Mouse (Mus musculus) NIH3T3 (cell line): ENCODE data around the gene Ccdc33.

Experiments
- DNase-seq: peaks from one replicate; pipeline ENCODE4 v3.0.0-alpha.2; 2012; ENCODE audit warnings: low read depth

The Ccdc33 gene

DNA sequence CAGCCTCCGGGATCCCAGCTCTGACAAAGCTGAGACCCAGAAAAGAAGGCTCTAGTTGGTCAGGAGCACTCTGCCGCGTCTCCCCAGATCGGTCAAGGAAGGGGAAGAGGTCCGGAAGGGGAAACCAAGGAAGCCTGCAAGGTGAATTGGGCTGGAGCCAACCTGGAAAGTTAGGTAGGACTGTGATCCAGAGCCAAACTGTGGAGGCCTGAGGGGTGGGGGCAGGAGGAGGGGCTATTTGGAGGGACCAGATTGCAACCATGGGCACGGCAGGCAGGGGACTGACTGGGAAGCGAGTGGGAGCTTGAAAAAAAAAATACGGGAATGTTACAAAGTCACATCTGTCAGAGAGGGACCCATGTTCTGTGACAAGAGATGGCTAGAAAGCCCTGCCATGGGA, 10.9 kb upstream of the Ccdc33 start:
- no peak for DNase-seq

DNA sequence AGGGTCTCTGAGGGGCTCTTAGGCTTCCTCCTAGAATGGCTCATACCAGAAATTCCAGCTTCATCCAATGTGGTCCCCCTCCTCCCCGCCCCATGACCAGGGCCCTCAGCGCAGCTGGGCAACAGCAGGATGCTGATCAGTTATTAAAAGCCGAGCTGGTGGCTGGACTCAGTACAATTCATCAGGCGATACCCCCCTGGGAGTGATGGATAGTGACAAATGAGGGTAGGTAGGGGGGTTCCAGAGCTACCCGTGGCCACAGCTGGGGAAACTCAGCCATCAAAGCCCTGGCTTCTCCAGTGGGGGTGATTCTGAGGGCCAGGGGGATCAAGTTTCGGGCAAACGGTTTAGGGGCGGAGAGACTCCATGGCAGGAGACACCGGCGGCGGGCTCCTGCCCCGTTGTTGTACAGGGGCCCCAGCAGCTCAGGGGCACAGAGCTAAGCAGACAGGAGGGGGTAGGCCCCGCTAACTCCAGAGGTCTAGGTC, 10.3 kb upstream of the Ccdc33 start:
- no peak for DNase-seq

DNA sequence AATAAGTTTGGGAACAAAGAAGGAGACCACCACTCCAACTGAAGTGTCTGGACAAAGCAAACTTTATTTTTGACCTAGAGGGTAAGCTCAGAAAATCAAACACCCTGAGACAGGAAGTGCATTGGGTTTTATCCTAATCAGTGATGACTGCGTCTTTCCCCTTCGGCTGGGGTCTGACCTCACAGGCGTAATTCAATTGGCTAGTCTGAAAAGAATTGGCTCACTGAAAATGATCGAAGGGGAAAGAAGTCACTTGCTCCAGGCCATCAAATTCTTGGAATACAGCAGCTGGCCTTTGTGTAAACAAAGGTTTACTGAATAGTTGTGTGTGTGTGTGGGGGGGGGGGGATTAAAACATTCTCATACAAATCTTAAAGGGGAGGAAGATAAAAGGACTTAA, 7.2 kb upstream of the Ccdc33 start:
- DNase-seq = no peak

DNA sequence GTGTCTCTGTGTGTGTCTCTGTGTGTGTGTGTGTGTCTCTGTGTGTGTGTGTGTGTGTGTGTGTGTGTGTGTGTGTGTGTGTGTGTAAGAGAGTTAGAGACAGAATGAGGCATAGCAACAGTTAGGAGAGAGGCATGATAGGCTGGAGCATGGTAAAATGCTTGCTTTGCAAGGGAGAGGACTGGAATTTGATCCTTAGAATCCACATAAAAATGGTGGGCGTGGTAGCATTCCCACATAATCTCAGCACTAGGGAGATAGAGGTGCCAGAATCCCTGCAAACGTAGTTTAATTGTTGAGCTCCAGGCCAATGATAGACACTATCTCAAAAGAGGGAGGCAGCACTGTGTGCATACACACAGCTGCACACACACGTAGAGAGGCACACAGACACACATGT, 6.5 kb upstream of the Ccdc33 start:
- no peak for DNase-seq

DNA sequence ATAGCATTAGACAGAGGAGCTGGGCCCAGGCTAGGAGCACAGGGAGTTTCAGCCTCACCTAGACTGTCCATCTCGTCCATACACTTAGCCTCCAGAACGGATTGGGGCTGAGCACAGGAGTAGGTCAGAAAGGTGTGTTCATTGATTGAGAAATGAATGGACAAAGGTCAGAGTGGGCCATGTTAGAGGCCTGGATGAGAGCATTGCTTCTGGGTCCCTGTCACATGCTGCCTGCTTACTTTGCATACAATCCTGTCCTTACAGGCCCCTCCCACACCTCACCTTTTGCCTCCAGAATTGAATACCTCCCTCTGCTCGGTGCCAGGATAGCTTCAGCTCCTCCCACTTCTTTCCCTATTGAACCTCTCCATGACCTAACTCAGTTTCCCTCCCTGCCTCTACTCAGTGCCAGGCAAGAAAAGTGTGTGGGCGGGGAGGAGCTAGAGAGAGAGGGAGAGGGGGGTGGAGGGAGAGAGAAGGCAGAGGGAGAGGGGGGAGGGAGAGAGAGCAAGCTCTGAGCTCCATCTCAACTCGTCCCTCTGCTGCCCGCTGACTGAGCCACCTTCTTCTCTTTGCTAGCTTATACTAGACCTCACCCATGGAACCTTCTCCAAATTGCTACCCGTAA, 2.5 kb downstream of the Ccdc33 start:
- no peak for DNase-seq

DNA sequence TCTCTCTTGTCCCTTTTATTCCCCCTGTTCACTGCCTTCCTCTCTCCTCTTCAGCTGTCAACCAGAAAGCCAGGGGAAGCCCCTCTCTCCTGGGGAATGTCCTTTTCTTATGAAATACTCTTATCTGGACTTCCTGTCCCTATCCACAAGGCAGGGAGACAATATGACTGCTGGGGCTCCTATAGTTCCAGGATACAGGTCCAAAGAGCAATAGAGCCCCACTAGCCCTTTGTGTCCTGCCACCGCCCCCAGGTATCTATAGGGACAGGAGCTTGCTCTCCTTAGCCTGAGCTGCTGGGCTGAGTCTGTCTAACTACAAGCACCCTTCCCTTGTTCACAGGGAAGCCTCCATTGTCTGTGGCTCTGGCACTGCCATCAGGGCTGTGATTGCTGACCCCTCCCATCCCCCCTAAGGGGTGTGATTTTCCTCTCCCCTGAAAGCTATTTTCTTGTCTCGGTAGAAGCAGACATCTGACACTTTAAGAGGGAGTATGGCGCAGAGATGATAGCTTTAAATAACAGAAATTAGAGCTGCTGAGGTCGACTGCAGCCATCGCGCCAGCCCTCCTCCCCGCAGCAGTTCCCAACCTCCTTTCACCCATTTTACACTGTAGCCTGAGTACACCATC, 3.2 kb downstream of the Ccdc33 start:
- DNase-seq = no peak

DNA sequence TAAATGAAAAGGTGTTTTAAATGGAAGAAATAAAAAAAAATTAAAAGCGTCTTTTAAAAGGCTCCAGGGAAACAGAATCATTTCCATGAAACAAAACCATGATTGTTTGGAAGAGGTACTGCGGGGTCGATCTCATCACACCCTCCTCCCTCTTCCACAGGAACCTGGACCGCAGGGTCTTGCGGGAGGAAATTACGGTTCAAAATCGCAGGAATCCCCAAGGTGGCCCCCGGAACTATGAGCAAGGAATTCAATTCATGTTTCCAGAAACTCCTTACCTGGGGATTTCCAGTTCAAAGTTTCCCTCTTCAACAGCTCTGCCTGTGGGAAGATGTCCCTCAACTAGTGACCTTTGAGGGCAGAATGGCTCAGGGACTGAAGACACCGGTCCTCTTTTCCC, 4.6 kb downstream of the Ccdc33 start:
- DNase-seq = no peak

DNA sequence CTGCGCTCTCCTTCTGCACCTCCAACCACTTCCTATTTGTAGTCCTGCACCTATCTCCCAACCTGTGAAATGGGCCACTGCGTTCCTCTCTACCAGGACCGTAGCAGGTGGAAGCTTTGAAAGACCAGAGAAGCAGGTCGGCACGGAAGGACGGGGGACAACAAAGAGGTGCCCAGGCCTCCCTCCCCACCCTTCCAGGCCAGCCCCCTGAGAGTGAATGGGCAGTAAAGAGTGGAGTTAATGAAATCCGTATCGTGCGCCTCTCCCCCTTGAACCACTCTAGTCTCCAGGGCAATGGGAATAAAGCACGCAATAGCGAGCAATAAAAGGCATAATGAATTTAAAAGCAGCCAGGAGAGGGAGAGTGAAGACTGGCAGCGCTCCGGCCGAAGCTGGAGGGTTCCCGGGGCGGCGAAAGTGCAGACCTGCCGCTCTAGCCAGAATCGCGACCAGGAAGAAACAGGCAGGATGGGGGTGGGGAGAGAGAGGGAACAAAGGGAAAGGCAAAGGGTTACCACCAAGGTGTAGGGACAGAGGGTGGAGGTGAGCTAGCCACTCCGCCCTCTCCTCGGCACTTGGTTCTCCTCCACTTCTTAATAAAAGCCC, 5.2 kb downstream of the Ccdc33 start:
- DNase-seq = no peak

DNA sequence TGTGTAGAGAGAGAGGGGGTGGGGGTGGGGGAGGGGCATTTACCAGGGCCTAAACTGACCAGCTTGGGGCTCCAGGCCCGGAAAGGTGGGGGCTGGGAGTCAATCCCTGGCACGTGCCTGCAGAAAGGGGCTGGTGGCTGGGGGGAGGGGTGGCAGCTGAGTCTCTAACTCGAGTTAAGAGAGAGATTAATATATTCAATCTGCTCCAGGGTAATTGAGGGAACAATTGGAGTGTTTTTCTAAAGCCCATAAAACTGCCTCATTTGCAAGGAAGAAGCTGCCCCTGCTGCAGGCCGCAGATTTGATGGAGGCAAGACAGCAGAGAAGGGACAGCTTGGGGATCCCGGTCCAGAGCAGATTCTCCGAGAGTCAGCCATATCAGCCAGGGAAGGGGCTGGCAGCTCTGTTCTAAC, 5.8 kb downstream of the Ccdc33 start:
- DNase-seq = no peak

DNA sequence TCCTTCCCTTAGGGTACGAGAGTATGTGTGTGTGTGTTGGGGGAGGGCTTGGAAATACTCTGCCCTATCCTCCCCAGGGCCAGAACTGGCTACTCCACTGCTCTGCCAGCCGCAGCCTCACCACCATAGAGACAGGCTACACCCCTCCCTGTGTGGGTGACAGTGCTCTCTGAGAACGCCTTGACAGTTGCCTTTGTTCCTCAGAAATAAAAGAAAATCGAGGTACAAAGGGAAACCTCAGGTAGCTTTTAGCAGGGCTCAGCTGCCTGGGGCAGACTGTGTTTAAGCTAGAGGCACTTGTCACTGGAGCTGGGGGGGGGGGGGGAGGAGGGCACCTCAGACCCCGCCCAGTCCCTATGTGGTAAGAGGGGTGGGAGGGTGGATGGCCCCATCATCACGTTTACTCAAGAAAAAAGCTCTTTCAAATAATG, 6.3 kb downstream of the Ccdc33 start:
- DNase-seq = no peak

DNA sequence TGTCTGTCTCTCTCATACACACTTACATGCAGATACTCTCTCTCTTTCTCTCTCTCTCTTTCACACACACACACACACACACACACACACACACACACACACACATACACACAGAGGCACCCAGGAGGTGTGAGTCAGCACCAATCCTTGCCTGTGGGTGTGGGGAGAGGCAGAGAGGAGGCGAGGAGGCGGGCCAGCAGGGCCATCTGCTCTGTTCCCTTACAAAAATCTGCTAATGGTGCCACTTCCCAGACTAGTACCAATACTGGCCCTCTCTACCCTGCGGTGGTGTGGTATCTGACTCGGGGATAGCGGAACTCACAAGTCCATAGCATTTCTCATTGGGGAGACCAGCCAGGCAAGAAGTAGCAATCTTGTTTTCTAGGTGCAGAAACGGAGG, 7.2 kb downstream of the Ccdc33 start:
- DNase-seq = peak; percentile 38

DNA sequence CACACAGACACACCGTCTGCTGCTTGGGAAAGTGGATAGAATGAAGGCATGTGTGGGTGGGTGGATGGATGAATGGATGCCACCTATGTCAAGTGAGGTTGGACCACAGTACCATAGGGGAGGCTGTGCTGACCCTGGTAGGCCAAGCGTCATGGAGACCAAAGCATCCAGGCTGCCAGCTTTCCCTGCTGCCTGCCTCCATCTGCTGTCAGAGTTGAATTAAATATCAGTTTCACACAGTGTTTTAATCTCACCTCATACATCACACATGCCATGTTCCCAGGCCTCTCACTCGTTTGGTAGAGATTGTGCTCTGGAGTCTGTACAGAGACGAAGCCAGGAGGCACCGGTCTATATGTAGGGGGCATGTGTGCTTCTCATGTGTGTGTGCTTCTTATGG, 7.8 kb downstream of the Ccdc33 start:
- no peak for DNase-seq

DNA sequence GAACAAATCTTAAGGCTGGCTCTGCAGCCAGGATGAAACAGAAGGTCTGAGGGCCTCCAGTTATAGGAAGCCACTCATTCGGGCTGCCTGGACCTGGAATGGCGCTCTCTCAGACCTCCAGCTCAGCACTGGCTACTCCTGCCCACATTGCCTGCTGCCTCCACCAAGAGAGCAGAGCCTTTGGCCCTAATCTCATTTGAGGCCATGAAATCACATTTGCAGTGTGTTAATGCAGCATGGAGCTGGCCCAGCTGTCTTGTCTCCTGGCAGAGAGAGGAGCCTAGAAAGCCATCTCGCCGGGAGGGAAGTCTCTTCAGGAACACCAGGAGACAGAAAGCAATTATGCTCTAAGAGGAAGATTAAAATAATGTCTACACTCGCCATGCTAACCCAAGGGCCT, 11.1 kb downstream of the Ccdc33 start:
- DNase-seq = no peak

DNA sequence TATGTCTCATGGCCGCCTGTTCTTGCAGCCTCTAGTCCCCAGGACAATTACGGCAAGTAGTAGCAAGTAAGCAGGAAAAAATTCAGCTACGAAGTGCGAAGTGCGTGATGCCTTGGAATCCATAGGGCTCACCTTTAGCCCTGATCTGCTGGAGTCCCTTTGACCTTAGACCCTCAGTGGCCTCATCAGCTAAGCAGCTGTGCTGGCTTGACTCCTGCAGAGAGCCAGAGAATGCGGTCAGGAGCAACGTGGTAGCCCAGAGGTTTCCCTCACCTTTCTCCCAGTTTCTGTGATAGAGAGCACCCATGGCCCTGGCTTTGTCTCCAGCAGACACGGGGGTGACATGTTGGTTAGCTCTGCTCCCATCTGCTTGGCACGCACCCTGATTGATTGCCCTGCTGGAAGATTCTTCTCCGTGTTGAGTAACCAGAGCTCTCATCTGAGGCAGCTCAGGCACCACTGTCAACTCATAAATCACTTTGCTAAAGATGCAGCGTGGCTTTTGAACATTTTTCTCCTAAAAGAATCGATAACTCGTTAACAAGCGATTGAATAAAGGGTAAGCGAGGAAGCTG, 12.9 kb downstream of the Ccdc33 start:
- DNase-seq = no peak

DNA sequence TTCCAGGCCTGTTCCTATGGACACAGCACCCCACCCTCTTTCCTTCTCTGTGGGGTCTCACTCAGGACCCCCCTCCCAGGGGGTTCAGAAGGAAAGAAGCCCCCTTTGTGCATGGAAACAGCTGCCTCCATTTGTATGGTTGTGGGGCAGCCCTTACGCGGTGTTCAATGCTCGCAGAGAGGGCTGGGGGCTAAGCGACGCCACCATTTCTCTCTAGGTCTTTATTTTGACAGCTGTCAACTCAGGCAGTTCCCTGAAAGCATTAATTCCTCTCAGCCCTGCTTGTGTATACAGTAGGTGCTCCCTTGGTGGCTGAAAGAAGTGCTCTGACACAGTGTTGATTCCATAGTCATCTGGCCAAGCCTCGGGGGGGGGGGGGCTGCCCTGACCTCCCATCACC, 15.0 kb downstream of the Ccdc33 start:
- DNase-seq = no peak

DNA sequence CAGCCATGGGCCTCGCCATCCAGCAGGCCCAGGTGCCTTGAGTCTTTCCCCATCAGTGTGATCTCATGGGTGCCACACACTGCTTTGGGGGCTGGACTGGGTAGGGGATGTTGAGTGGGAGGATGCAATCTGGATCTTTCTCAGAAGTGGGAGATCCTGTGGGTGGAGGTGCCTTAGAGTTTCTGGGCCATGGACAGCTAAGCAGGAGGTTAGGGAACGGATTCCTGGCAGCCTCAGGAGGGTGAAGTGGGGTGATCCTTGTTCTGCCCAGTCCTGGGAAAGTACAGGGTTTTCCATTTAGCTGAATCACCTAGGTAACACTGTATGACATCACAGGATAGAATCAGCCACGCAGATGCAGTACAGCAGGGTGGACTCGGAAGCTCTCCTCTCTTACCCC, 16.6 kb downstream of the Ccdc33 start:
- DNase-seq = no peak

DNA sequence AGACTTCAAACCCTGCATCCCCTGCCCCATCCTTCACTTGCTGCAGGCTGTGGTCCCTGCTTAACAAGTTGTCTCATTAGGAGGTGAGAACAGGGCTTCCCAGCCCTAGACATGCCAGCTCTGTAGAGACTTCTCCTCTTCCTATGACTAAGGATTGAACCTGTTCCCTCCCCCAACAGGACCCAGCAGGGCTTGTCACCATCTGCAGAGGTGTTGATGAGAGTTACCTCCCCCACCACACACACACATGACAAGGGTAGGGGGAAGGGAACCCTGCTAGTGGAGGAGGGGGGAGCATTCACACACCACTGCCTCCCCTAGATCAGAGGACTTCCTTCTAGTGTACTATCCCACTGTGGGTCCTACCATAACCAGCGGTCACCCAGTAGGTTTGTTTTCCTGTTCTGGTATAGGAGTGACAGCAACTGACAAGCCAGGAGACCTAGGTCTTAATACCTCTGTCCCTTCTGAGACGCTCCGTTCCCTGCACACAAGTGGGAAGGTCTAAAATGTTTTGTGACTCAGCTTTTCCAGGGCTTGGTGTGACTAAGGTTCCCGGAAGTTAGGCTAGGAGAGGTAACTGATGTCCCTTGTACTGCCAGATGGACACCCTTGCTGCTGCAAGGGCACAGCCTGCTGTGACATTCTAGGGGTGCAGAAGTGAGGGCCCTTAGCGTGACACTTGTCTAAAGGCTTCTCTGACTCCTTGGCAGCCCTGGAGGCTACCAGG, 18.6 kb downstream of the Ccdc33 start:
- DNase-seq = no peak

DNA sequence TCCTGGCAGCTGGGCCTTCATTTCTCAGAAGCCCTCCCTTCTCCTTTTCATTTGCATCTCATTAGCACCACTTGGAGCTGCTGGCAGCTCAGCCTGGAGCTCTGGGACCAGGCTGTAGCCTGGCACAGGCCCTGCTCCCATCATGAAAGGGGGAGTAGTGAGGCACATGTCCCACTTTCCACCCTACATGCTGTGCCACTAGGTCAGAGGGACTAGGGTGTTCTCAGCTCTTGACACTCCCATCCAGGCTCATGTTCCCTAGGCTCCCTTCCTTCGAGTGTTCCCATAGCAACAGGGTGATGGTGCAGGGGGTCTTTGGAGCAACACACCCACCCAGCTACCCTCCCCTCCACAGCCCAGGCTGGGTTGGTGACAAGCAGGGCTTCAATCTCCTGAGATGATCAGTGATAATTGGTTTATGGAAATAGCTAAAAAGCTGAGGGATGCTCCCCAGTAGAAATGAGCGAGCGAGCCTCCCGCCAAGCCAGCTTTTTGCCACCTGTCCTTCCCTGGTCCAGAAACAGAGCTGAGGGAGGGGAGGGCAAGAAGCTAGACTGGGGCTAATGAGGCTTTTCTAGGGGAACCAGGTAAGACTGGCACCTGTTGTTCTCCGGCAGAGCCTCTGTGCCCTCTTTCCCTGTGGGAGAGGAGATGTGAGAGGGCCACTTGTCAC, 21.9 kb downstream of the Ccdc33 start:
- no peak for DNase-seq

DNA sequence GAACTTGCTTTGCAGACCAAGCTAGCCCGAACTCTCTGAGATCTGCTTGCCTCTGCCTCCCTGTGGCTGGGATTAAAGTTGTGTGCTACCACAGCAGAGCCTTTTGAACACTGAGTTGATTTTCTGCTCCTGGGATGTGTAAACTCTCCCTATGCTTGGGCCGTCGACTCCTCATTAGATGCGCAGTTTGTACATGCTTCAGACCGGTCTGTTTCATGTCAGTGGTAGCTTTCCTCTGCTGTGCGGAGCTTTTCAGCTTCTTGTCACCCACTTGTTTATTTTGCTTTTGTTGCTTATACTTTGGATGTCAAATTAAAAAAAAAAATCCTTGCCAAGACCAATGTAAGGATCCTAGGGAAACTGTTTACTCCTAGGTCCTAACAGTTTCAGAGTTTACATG, 22.6 kb downstream of the Ccdc33 start:
- DNase-seq = no peak

DNA sequence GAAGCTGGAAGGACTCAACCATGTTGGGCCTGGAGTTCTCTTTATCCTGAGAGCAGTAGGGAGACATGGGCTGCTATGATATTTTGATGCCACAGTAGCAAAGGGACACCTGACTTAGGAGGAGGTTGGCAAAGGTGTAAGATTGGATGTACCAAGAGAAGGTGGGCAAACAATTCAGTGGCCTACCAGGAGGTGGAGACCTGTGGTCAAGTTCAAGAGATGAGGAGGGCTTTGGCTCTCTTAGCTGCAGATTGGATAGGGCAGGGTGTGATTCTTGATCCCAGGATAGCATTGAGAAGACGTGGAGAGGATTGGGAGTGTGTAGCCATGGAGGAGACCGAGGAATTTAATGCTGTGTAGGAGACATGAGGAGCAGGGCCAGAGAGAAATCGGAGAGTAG, 24.8 kb downstream of the Ccdc33 start:
- no peak for DNase-seq

DNA sequence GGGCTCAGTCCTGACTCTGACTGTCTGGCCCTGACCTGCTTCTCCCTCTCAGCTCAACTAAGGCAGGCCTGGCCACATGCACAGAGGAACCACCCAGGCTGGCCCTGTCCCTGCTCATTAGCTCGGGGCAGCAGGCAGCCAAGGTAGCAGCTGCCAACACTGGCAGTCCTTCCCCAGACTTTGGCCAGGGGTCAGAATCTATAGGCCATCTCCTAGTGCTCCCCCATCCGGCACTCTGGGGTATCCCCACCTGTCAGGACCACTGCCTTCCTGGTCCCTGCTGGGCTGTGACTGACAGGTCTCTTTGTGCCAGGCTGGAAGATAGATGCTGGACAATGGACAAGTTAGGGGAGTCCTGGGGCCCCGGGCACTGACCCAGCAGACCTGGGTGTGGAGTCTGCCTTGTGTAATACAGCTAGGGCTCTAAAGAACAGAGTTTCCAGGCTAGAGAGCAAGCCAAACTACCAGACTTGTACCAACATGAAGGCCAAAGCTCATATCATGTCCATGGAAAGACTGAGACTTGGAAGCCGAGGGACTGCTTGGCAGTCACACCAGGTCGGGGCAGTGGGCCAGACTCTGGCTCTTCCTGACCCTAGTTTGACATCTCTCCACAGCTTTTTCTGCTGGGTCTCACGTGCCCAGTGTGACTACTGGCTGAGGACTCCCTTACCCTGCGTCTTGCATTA, 25.9 kb downstream of the Ccdc33 start:
- DNase-seq = no peak
